Mouse (Mus musculus) cerebellum, postnatal 10 days (tissue): Measurements from ENCODE around the gene Fam216a.
"Not testable (repeated sequence)": the region's sequence is repeated elsewhere in the genome, so short reads cannot be mapped to it uniquely, and the experiment has no call there.

Source experiments
- DNase-seq, 2 experiments: peaks; one replicate each; pipeline ENCODE4 v3.0.0; 2021; ENCODE audit warnings: mixed read lengths in 2 of 2

The Fam216a gene

GRCm38 (mm10) chr5:122372192-122372769 is at the start of gene Fam216a:
Fam216a (minus strand) TSS chr5:122372364.
- peak; percentile 99 to 100 for DNase-seq

GRCm38 (mm10) chr5:122421271-122422068 is 49.3 kb upstream of the Fam216a start, which contains the start of gene Anapc7:
Anapc7 (plus strand) TSS chr5:122421693.
- DNase-seq, result no peak

- DNase-seq, result not testable (repeated sequence)
Observed at GRCm38 (mm10) chr5:122420676-122421075, 48.5 kb upstream of the Fam216a start.

- no peak for DNase-seq
Observed at GRCm38 (mm10) chr5:122415465-122415864, 43.3 kb upstream of the Fam216a start.

GRCm38 (mm10) chr5:122414351-122414750 is 42.2 kb upstream of the Fam216a start:
- no peak for DNase-seq

GRCm38 (mm10) chr5:122412826-122413225 is 40.7 kb upstream of the Fam216a start:
- DNase-seq, result no peak

- DNase-seq, result no peak
Observed at GRCm38 (mm10) chr5:122411892-122412291, 39.7 kb upstream of the Fam216a start.

- peak in 1 of 2 experiments; percentile 58 for DNase-seq
Observed at GRCm38 (mm10) chr5:122409692-122410645, 37.8 kb upstream of the Fam216a start.

GRCm38 (mm10) chr5:122405537-122405936 is 33.4 kb upstream of the Fam216a start:
- DNase-seq, result no peak

GRCm38 (mm10) chr5:122403362-122403761 is 31.2 kb upstream of the Fam216a start:
- no peak for DNase-seq

- peak; percentile 83 to 85 for DNase-seq
Observed at GRCm38 (mm10) chr5:122402772-122403171, 30.6 kb upstream of the Fam216a start.

GRCm38 (mm10) chr5:122402160-122402559 is 30.0 kb upstream of the Fam216a start:
- DNase-seq, result no peak

GRCm38 (mm10) chr5:122401303-122401640 is 29.1 kb upstream of the Fam216a start:
- peak; percentile 89 to 92 for DNase-seq

GRCm38 (mm10) chr5:122400628-122401302 is 28.6 kb upstream of the Fam216a start:
- no peak for DNase-seq

GRCm38 (mm10) chr5:122399871-122400270 is 27.7 kb upstream of the Fam216a start:
- no peak for DNase-seq

- DNase-seq, result no peak
Observed at GRCm38 (mm10) chr5:122397495-122397894, 25.3 kb upstream of the Fam216a start.

GRCm38 (mm10) chr5:122396791-122397190 is 24.6 kb upstream of the Fam216a start:
- DNase-seq, result no peak

- peak; percentile 86 to 90 for DNase-seq
Observed at GRCm38 (mm10) chr5:122393887-122394286, 21.7 kb upstream of the Fam216a start.

- peak; percentile 45 to 52 for DNase-seq
Observed at GRCm38 (mm10) chr5:122392227-122393004, 20.3 kb upstream of the Fam216a start.

GRCm38 (mm10) chr5:122391786-122392180 is 19.6 kb upstream of the Fam216a start, which contains the start of gene Arpc3:
Arpc3 (plus strand) TSS chr5:122391878.
- peak; percentile 97 to 98 for DNase-seq

- DNase-seq, result no peak
Observed at GRCm38 (mm10) chr5:122391178-122391785, 19.1 kb upstream of the Fam216a start.
